In genomic region chr12:28675121-28675924, GRCm38 (mm10) we compare ENCODE assay signal across 8 mouse cellular contexts. TPM values are rescaled to one million over a fixed set of nuclear protein-coding genes. Genes with fewer than 3 reads are reported as not detected.
DNase-seq lines count a peak whose midpoint lies in the region; ATAC-seq and TF ChIP-seq lines count a peak whose summit lies in the region.

Gene Adi1, plus strand, starts transcription at chr12:28675231.

- 2% methylated on average over 53 of the region's 53 CpGs for WGBS in hindbrain, postnatal 0 days

- DNase-seq in WW6 (ENCODE audit: low read depth, low spot score) = peak; percentile 84
- peak; percentile 70 to 83 for DNase-seq in cerebellum, postnatal 4 days (ENCODE audit: low spot score in 2 of 2)
- DNase-seq in gastrocnemius, adult 2 months = peak; percentile 85
- peak; percentile 93 for DNase-seq in hindbrain, postnatal 0 days (ENCODE audit: low spot score)
- DNase-seq in left cerebral cortex, adult 2 months (ENCODE audit: extremely low spot score in 1 of 2, low spot score in 2 of 2) = peak; percentile 85 to 87
- peak; percentile 93 to 94 for DNase-seq in right cerebral cortex, postnatal 10 days (ENCODE audit: low spot score in 2 of 2)
- peak; percentile 69 for DNase-seq in urinary bladder, postnatal 25 days (ENCODE audit: low spot score)

- no peaks in the 10 kb centered on the region for H3K36me3 ChIP-seq in hindbrain, postnatal 0 days (ENCODE audit: insufficient read depth, low read length)

- peak within 1 kb of the TSS; percentile 96 for H3K27ac ChIP-seq in gastrocnemius, adult 2 months
- H3K27ac ChIP-seq in hindbrain, postnatal 0 days = peak within 1 kb of the TSS; percentile 88
- peak within 1 kb of the TSS; percentile 97 for H3K27ac ChIP-seq in left cerebral cortex, adult 2 months

- H3K4me2 ChIP-seq in hindbrain, postnatal 0 days (ENCODE audit: low read depth, low read length) = peak within 1 kb of the TSS; percentile 50

- peak; percentile 98 for ATAC-seq in hindbrain, postnatal 0 days
- ATAC-seq in megakaryocyte, adult 5-6 weeks (ENCODE audit: poor library complexity, severe bottlenecking) = peak; percentile 94

- H3K4me1 ChIP-seq in hindbrain, postnatal 0 days (ENCODE audit: insufficient read depth, low read length) = peaks cover 8% of the 10 kb centered on the region

- H3K27me3 ChIP-seq in hindbrain, postnatal 0 days (ENCODE audit: insufficient read depth, low read length) = no peaks in the 10 kb centered on the region

- H3K9ac ChIP-seq in hindbrain, postnatal 0 days (replicated peaks; ENCODE audit: low read length) = peak within 1 kb of the TSS; percentile 45

- no peaks in the 10 kb centered on the region for H3K9me3 ChIP-seq in hindbrain, postnatal 0 days (ENCODE audit: low read length)

- no peak for TF ChIP-seq CTCF in gastrocnemius, adult 2 months (IDR thresholded peaks at IDR 0.05)
- no peak for TF ChIP-seq CTCF in hindbrain, postnatal 0 days (IDR thresholded peaks at IDR 0.05; ENCODE audit: low read depth)
- TF ChIP-seq CTCF in left cerebral cortex, adult 2 months (IDR thresholded peaks at IDR 0.05) = no peak

- H3K4me3 ChIP-seq in gastrocnemius, adult 2 months = peak within 1 kb of the TSS; percentile 83
- H3K4me3 ChIP-seq in hindbrain, postnatal 0 days (ENCODE audit: low read length) = peak within 1 kb of the TSS; percentile 43
- H3K4me3 ChIP-seq in left cerebral cortex, adult 2 months = peak within 1 kb of the TSS; percentile 57

- intact Hi-C loops in gastrocnemius, adult 2 months (cut with DNase I) = no loop called here
- intact Hi-C loops in left cerebral cortex, adult 2 months (cut with DNase I) = no loop called here

RNA-seq across cellular contexts. Expression of gene Adi1, which starts in this region (rescaled TPM):
- total RNA-seq in gastrocnemius, adult 2 months (2021) = 10 to 100 TPM; 59.4 to 84.7 TPM
- 8.5 and 11.4 TPM in 2 replicates for total RNA-seq in hindbrain, postnatal 0 days (2014; rRNA removed)
- 33.3 and 35.4 TPM in 2 replicates for polyA plus RNA-seq in hindbrain, postnatal 0 days (2015; fragmentation: Nextera tagmentation; extraction: Ambion mirVana)
- 10 to 100 TPM; 32.2 to 33.0 TPM for total RNA-seq in left cerebral cortex, adult 2 months (2021)
- 28.8 and 32.0 TPM in 2 replicates for total RNA-seq in megakaryocyte, adult 5-6 weeks (2015)
- total RNA-seq in megakaryocyte, adult 5-6 weeks (2017) = 7.6 and 9.1 TPM in 2 replicates

Comparison
In these comparisons a context has a peak if more than half of its experiments do, and no peak if none do; other contexts are left out.
1. Peak in every context shown above with its lines: DNase-seq, ATAC-seq, H3K4me3 ChIP-seq and H3K27ac ChIP-seq.